Mouse (Mus musculus) gastrocnemius, postnatal 25 days (tissue): ENCODE measurements around the gene Adora3. TPM values are rescaled to one million over a fixed set of nuclear protein-coding genes. Genes with fewer than 3 reads are reported as not detected.

Experiments used
- DNase-seq: peaks from one replicate; pipeline ENCODE4 v3.0.0; 2022
- long read RNA-seq, 2 experiments: library from polyadenylated mRNA; stranded (forward); transcript quantifications; one replicate each; pipeline ENCODE4 v2.0.0; 2021
- total RNA-seq, 2 experiments: library from RNA; stranded (reverse); gene quantifications; 1 replicate in 1 of 2; 2 replicates in 1 of 2; pipeline ENCODE4 v1.2.3; 2021

Adora3 gene
- total RNA-seq, result under 1 TPM in 1 of 2 experiments, not detected in 1; 0.21 TPM
- long read RNA-seq, experiment 1, result 0 reads
- long read RNA-seq, experiment 2, result 0 reads

DNA sequence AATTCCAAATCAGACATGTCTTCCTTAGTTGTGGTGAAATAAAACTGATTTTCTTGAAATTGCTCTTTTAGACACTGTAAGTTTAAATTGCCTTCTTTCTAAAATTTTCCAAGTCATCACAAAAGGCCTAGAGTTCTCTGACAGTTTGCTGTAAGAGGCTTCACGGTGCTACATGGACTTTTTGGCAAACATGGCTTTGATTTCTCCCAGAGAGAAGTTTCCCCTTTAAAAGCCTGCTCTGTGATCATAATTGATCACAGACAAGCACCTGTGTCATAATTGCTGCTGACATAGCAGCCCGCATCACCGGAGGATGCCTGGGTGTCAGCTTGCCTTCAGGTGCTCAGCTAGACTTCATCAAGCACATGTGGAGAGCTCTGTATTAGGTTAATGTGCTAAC lies at the start of gene Adora3, which contains the start of gene Tmigd3:
Adora3 (plus strand) TSS at position 301 of the 400 bp plus-strand sequence.
Tmigd3 (plus strand) TSS at position 346 of the 400 bp plus-strand sequence.
- no peak for DNase-seq

GRCm38 (mm10) chr3:105821504-105821903 lies 49.2 kb upstream of the Adora3 start:
- DNase-seq, result no peak

DNA sequence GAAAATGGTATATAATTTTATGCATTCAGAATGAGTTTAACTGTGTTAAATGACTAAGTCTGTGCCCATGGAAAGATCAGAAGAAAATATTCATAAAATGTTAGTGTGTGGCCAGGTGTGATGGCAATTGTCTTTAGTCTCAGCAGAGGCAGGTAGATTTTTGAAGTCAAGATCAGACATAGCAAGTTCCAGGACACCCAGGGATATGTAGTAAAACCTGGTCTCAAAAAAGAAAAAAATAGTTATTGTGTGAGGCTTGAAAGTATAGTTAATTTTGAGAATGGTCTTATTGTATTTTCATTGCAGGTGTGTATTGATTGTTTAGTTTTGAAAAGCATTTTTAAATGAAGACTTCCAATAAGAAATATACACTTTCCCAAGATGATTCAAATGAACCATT lies 47.0 kb upstream of the Adora3 start:
- DNase-seq, result no peak

- DNase-seq, result peak; percentile 12
These were observed 46.6 kb upstream of the Adora3 start for GRCm38 (mm10) chr3:105824103-105824502.

- DNase-seq, result no peak
These were observed 46.0 kb upstream of the Adora3 start for GRCm38 (mm10) chr3:105824704-105825103.

DNA sequence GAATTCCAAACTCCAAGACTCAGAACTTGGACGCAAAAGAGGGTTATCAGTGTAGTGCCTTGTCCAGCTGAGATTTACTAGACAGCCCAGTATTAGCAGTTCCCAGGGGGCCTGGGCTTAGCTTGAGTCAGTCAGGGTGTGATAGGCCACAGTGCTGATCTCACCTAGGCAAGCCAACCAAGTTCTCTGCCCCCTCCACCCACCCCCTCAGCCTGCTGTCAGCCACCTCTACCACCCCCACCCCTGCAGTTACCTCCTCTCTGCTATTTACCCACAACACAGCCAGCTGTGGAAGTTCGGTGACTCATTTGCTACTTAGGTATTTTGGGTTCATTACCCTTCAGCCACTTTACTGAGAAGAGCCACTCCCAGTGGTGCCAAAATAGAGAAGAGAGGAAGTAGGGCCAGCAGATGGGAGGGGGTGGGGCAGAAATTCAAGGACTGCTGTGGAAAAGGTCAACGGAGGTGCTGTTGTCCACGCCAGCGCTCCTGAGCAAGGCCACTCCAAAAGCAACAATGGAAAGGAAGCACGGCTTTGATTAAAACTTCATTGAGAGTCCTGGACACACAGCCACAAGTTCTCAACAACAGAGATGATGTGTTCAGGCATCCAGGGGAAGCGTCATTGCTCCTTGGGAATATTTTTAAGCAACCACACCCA lies 45.0 kb upstream of the Adora3 start:
- peak; percentile 78 for DNase-seq

DNA sequence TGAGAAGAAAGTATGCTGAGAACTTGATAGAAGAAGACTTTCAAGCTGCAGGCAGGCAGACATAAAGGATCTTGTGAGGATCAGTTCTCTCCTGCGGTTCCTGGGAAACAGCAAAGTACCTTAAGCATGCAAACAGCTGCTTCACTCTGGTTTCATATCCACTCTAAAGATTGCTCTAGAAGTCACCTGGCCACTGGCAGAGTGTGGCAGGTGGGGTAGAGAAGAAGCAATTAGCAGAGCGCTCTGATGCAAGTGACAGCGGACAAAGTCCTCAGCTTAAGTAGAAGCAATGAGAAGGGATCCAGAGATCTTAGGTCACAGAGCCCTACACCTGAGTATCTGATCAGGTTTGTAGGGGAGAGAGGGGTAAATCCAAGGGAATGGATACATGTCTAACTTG lies 39.1 kb upstream of the Adora3 start:
- DNase-seq, result no peak

DNA sequence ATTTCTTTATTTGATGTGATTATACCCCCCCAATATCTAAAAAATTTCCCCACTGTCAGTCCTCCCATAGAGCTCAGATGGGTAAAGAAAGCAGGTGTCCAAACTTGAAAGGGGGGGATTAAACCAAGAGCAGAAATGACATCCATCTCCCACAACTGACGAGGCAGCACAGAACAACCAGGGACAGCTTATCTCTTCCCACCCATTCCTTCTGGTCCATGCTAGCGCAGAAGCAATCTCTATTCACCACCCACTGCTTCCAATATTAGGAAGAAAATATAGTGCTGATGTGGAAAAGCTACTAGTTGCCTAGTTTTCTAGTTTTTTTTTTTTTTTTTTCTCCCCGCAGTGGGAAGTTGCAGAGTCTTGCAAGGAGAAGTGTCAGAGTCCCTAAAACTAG lies 34.8 kb upstream of the Adora3 start:
- no peak for DNase-seq

- DNase-seq, result no peak
These were observed 33.8 kb upstream of the Adora3 start for GRCm38 (mm10) chr3:105836883-105837282.

DNA sequence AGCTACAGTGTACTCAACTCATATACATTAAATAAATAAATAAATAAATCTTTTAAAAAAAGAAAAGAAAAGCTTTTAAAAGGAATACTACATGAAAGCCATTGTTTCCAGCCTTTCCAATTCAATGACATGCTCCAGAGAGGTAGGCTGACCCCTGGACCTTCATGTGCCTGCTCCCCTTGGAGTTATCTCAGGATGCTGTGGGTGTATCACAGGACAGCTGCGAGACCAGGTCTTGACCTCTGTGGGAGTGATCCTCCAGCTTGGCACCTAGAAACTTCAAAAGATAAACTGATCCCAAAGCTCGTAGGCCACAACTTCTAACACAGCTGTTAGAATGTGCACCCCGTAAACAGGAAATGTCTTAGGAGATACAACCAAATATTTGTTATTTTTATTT lies 32.0 kb upstream of the Adora3 start:
- no peak for DNase-seq

GRCm38 (mm10) chr3:105839836-105840235 lies 30.8 kb upstream of the Adora3 start:
- DNase-seq, result no peak

DNA sequence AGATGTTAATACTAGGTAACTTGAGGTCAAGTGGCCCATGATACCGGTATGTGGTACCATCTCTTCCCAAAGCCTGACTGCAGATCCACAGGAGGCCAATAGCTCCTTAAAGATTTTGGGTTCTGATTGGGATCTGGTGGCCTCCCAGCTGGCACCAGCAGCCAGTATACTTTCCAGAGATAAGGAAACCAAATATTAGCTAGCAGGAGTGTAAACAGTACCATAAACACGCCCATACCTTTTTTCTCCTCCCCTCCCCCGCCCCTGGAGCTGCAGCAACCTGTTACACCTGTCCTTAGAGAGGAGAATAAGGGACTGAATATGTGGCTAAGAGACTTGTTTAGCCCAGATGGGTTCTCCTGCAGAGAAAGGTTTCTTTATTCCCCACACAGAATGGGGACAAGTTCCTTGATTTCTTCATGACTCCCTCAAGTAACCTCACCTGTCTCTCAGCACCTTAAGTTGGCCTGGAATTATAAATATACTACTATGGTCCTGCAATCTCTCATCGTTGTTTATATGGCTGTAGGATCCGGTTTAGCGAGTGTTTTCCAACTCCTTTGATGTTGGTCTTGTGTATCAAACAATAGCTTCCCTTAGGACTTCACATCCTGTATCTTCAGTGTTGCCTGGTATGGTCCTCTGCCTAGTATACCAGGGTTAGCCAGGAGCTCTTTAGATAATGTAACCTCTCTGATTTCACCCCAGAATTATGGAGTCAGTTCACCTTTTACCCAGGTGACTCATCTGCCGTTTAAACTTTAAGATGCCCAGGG lies 24.2 kb upstream of the Adora3 start:
- no peak for DNase-seq

DNA sequence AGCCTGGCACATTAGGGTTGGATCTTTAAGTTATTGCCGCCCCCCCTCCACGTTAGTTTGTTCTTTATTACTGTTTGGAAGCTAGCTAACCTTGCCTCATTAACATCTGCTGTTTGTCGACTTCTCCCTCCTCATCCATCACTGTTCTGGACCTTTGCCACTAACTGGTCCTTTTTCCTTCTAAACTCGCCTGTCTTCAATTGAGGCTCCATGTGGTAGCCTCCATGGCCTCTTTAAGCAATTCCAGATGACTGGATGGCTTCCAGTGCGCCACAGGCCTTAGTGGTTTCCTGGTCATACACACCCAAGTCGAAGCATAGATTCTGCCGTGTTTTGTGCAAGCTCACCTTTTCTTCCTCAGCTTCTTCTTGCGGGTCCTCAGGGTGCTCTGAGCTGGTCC lies 16.9 kb upstream of the Adora3 start:
- DNase-seq, result peak; percentile 20

GRCm38 (mm10) chr3:105854786-105855185 lies 15.9 kb upstream of the Adora3 start:
- no peak for DNase-seq

GRCm38 (mm10) chr3:105857513-105857912 lies 13.1 kb upstream of the Adora3 start:
- DNase-seq, result no peak

GRCm38 (mm10) chr3:105861747-105862366 lies 8.8 kb upstream of the Adora3 start:
- DNase-seq, result no peak

DNA sequence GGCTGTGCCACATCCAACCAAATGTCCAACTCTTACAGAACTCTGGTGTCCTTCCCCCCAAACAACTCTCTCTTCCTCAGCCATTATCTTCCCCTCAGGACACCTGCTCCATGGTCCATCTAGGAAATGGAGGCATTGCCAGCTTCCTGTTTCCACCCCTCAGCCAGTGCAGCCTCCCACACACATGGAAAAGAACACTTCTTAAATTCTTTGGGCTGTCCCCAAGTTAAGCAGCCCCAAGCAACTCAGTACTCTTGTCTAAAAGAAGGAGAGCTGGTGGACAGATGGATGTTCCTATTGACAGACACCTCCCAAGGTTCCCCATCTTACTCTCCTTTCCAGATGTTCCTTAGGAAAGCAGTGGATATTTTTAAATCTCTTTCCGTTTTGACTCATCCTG lies 6.5 kb upstream of the Adora3 start:
- no peak for DNase-seq

GRCm38 (mm10) chr3:105865122-105865521 lies 5.5 kb upstream of the Adora3 start:
- no peak for DNase-seq

GRCm38 (mm10) chr3:105868135-105868534 lies 2.5 kb upstream of the Adora3 start:
- DNase-seq, result no peak

DNA sequence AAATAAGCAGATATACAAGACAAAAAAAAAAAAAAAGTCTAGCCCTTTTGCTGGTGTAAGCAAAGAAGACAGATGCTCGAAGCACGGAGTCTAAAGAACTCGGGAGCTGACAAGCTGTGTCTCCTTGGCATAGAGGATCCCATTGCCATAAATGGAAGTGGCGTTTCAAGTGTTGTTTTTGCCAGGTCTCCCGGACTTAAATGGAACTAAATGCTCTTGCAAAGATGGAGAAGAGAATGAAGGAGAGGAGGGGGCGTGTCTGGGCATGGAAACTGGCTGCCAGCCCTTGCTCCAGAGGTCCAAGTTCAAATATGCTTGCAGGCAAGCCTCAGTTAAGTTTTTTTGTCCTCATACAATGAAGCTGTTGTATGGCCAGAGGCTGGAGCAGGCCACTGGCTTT lies 1.4 kb downstream of the Adora3 start:
- DNase-seq, result no peak

GRCm38 (mm10) chr3:105872579-105872978 lies 1.9 kb downstream of the Adora3 start:
- DNase-seq, result no peak

GRCm38 (mm10) chr3:105873451-105874445 lies 3.1 kb downstream of the Adora3 start:
- no peak for DNase-seq
